ENCODE assay signal across 8 mouse cellular contexts in genomic region chr6:100437980-100438379, GRCm38 (mm10).
A peak's percentile ranks its signal among the peaks of the same experiment; 100 is the strongest.
DNase-seq lines count a peak whose midpoint lies in the region; ATAC-seq and TF ChIP-seq lines count a peak whose summit lies in the region.

No protein-coding gene starts in this region.

- H3K9ac ChIP-seq in ES-Bruce4 (ENCODE audit: low read depth, poor library complexity, severe bottlenecking) = 0 out of 2 replicates have a peak overlapping the region, but pooled peaks have one; percentile 28
- no peak overlapping the region for H3K9ac ChIP-seq in hindbrain, embryonic 16.5 days (ENCODE audit: low read depth, low read length)
- peak overlapping the region; percentile 44; the same call in 1 of the 2 replicates for H3K9ac ChIP-seq in midbrain, embryonic 13.5 days (replicated peaks)

- TF ChIP-seq EP300 in ES-Bruce4 (IDR thresholded peaks at IDR 0.05; ENCODE audit: insufficient read depth, low read depth, low read length) = no peak

- TF ChIP-seq POLR2A in ES-Bruce4 (IDR thresholded peaks at IDR 0.05; ENCODE audit: insufficient read depth, low read length) = no peak

- peaks cover 83% of the 10 kb centered on the region for H3K27me3 ChIP-seq in heart, embryonic 10.5 days (ENCODE audit: insufficient read depth, poor library complexity, severe bottlenecking)
- H3K27me3 ChIP-seq in ES-Bruce4 (ENCODE audit: control insufficient read depth, insufficient read depth, low read length, poor library complexity, severe bottlenecking) = no peaks in the 10 kb centered on the region
- peaks cover 2% of the 10 kb centered on the region for H3K27me3 ChIP-seq in hindbrain, embryonic 16.5 days (replicated peaks; ENCODE audit: control insufficient read depth, insufficient read depth, low read length)
- H3K27me3 ChIP-seq in midbrain, embryonic 13.5 days = peaks cover 69% of the 10 kb centered on the region

- H3K27ac ChIP-seq in heart, embryonic 10.5 days = peak overlapping the region; percentile 36; the same call in 1 of the 2 replicates
- H3K27ac ChIP-seq in ES-Bruce4 (ENCODE audit: insufficient read depth, low read length) = no peak overlapping the region
- no peak overlapping the region for H3K27ac ChIP-seq in hindbrain, embryonic 16.5 days (ENCODE audit: low read depth, low read length)
- H3K27ac ChIP-seq in midbrain, embryonic 13.5 days = peak overlapping the region; percentile 35; the same call in 1 of the 2 replicates

- peaks cover 33% of the 10 kb centered on the region for H3K4me1 ChIP-seq in heart, embryonic 10.5 days
- peaks cover 10% of the 10 kb centered on the region for H3K4me1 ChIP-seq in ES-Bruce4 (ENCODE audit: control insufficient read depth, insufficient read depth, low read length)
- peaks cover 21% of the 10 kb centered on the region for H3K4me1 ChIP-seq in hindbrain, embryonic 16.5 days (ENCODE audit: control insufficient read depth, insufficient read depth, low read depth, low read length)
- peaks cover 25% of the 10 kb centered on the region for H3K4me1 ChIP-seq in midbrain, embryonic 13.5 days (replicated peaks)

- WGBS in heart, embryonic 10.5 days = 23% methylated on average over 5 of the region's 5 CpGs
- 45% methylated on average over 5 of the region's 5 CpGs for WGBS in hindbrain, embryonic 16.5 days
- 44% methylated on average over 5 of the region's 5 CpGs for WGBS in midbrain, embryonic 13.5 days

- peak overlapping the region; percentile 52 for H3K4me2 ChIP-seq in hindbrain, embryonic 16.5 days (ENCODE audit: low read length)
- H3K4me2 ChIP-seq in midbrain, embryonic 13.5 days (replicated peaks) = peak overlapping the region; percentile 57

- H3K36me3 ChIP-seq in heart, embryonic 10.5 days = no peaks in the 10 kb centered on the region
- no peaks in the 10 kb centered on the region for H3K36me3 ChIP-seq in ES-Bruce4 (ENCODE audit: control insufficient read depth, insufficient read depth, low read length, poor library complexity, severe bottlenecking)
- H3K36me3 ChIP-seq in hindbrain, embryonic 16.5 days (ENCODE audit: control insufficient read depth, insufficient read depth, low read length) = no peaks in the 10 kb centered on the region
- H3K36me3 ChIP-seq in midbrain, embryonic 13.5 days = no peaks in the 10 kb centered on the region

- no peak for DNase-seq in heart, embryonic 10.5 days (ENCODE audit: low spot score)
- DNase-seq in heart, postnatal 10 days = no peak
- no peak for DNase-seq in gastrocnemius, postnatal 36 days
- no peak for DNase-seq in left cerebral cortex, adult 11 months (ENCODE audit: low spot score)

- no peak for ATAC-seq in hindbrain, embryonic 16.5 days
- no peak for ATAC-seq in midbrain, embryonic 13.5 days
- no peak for ATAC-seq in megakaryocyte, adult 5-6 weeks (ENCODE audit: poor library complexity, severe bottlenecking)

- TF ChIP-seq CTCF in ES-Bruce4 (IDR thresholded peaks at IDR 0.05; ENCODE audit: low read depth, low read length) = no peak

- peak overlapping the region; percentile 54 for H3K4me3 ChIP-seq in heart, embryonic 10.5 days
- peak overlapping the region; percentile 40 for H3K4me3 ChIP-seq in ES-Bruce4 (ENCODE audit: low read depth, low read length)
- no peak overlapping the region for H3K4me3 ChIP-seq in hindbrain, embryonic 16.5 days (ENCODE audit: low read length)
- H3K4me3 ChIP-seq in midbrain, embryonic 13.5 days (replicated peaks) = no peak overlapping the region; the same call in 1 of the 2 replicates

- intact Hi-C loops in heart, postnatal 10 days (cut with DNase I) = no loop called here
- intact Hi-C loops in gastrocnemius, postnatal 36 days (cut with DNase I) = no loop called here

- no peaks in the 10 kb centered on the region for H3K9me3 ChIP-seq in heart, embryonic 10.5 days
- no peaks in the 10 kb centered on the region for H3K9me3 ChIP-seq in ES-Bruce4 (replicated peaks; ENCODE audit: control insufficient read depth, insufficient read depth, low read length, poor library complexity, severe bottlenecking)
- H3K9me3 ChIP-seq in hindbrain, embryonic 16.5 days (ENCODE audit: control insufficient read depth, low read length) = no peaks in the 10 kb centered on the region
- H3K9me3 ChIP-seq in midbrain, embryonic 13.5 days = no peaks in the 10 kb centered on the region

Comparison
In these comparisons a context has a peak if more than half of its experiments do, and no peak if none do; other contexts are left out.
1. H3K27ac ChIP-seq: peak in heart, embryonic 10.5 days (single experiment) and midbrain, embryonic 13.5 days (single experiment); none in ES-Bruce4 (single experiment) and hindbrain, embryonic 16.5 days (single experiment).
2. H3K4me3 ChIP-seq: peak in heart, embryonic 10.5 days (single experiment) and ES-Bruce4 (single experiment); none in hindbrain, embryonic 16.5 days (single experiment) and midbrain, embryonic 13.5 days (single experiment).